Mouse (Mus musculus): Measurements from ENCODE around the gene Nat8f2. TPM values are rescaled to one million over a fixed set of nuclear protein-coding genes. Genes with fewer than 3 reads are reported as not detected.
A peak's percentile ranks its signal among the peaks of the same experiment; 100 is the strongest.
"Not testable (repeated sequence)": the region's sequence is repeated elsewhere in the genome, so short reads cannot be mapped to it uniquely, and the experiment has no call there.

The Nat8f2 gene
- total and polyA plus RNA-seq, 2 experiments from 2014 or later: 0.06 TPM; not detected in 1

- H3K36me3 ChIP-seq (ENCODE audit: insufficient read depth, low read length); H3K27me3 ChIP-seq (ENCODE audit: insufficient read depth, low read length); H3K9ac ChIP-seq (replicated peaks; ENCODE audit: low read length, poor library complexity, severe bottlenecking); H3K4me2 ChIP-seq (ENCODE audit: low read depth, low read length, poor library complexity, severe bottlenecking); H3K27ac ChIP-seq (ENCODE audit: low read depth, low read length); H3K4me1 ChIP-seq (ENCODE audit: insufficient read depth, low read length); H3K9me3 ChIP-seq (ENCODE audit: low read length); ATAC-seq (ENCODE audit: low FRiP score); DNase-seq (ENCODE audit: low spot score); H3K4me3 ChIP-seq (ENCODE audit: low read depth, low read length): not testable (repeated sequence)
- peak; percentile 55 for TF ChIP-seq CTCF (IDR thresholded peaks at IDR 0.05)
- WGBS: 76% methylated on average over 25 of the region's 25 CpGs
Observed at GRCm38 (mm10) chr6:85895061-85895648, 26.2 kb upstream of the Nat8f2 start.

- Histone ChIP-seq H3K9ac (replicated peaks; ENCODE audit: low read length, poor library complexity, severe bottlenecking) (no peak overlapping the region), H3K36me3 (ENCODE audit: insufficient read depth, low read length) (no peaks in the 10 kb centered on the region), H3K27ac (ENCODE audit: low read depth, low read length) (no peak overlapping the region), H3K4me1 (ENCODE audit: insufficient read depth, low read length) (no peaks in the 10 kb centered on the region), H3K9me3 (ENCODE audit: low read length) (no peaks in the 10 kb centered on the region; the same call in 1 of the 2 replicates), H3K4me3 (ENCODE audit: low read depth, low read length) (no peak overlapping the region), H3K4me2 (ENCODE audit: low read depth, low read length, poor library complexity, severe bottlenecking) (no peak overlapping the region), H3K27me3 (ENCODE audit: insufficient read depth, low read length) (no peaks in the 10 kb centered on the region)
- 86% methylated on average over 2 of the region's 2 CpGs for WGBS
- no peak for DNase-seq (ENCODE audit: low spot score)
- no peak for ATAC-seq (ENCODE audit: low FRiP score)
- no peak for TF ChIP-seq CTCF (IDR thresholded peaks at IDR 0.05)
Observed at GRCm38 (mm10) chr6:85888961-85889360, 20.0 kb upstream of the Nat8f2 start.

- Histone ChIP-seq H3K27me3 (ENCODE audit: insufficient read depth, low read length) (no peaks in the 10 kb centered on the region), H3K36me3 (ENCODE audit: insufficient read depth, low read length) (no peaks in the 10 kb centered on the region), H3K4me3 (ENCODE audit: low read depth, low read length) (no peak overlapping the region), H3K27ac (ENCODE audit: low read depth, low read length) (no peak overlapping the region), H3K9me3 (ENCODE audit: low read length) (peaks cover 7% of the 10 kb centered on the region; the same call in 1 of the 2 replicates), H3K4me2 (ENCODE audit: low read depth, low read length, poor library complexity, severe bottlenecking) (no peak overlapping the region), H3K9ac (replicated peaks; ENCODE audit: low read length, poor library complexity, severe bottlenecking) (no peak overlapping the region), H3K4me1 (ENCODE audit: insufficient read depth, low read length) (no peaks in the 10 kb centered on the region)
- ATAC-seq (ENCODE audit: low FRiP score) (no peak), DNase-seq (ENCODE audit: low spot score) (no peak)
- 100% methylated on average over 1 of the region's 1 CpGs for WGBS
- TF ChIP-seq CTCF (IDR thresholded peaks at IDR 0.05): no peak
Observed at GRCm38 (mm10) chr6:85884311-85884710, 15.4 kb upstream of the Nat8f2 start.

DNA sequence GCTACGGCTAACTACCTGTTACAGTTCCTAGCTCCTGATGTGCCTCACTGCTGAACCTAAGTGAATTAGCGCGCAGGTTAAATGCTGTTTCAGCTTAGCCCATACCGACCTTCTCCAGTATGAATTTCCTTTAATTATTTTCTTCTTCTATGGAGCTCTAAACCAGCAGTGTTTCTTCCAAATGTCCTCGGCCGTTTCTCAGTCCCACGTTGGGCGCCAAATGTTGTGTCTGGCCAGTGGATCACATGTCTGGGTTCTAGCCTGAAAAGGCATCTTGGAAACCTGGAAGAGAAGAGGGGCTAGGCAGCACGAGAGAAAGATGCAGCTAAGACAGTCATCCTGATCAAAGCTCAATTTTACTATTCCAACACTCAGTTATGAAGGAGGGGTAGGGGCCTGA lies 14.3 kb upstream of the Nat8f2 start:
- not testable (repeated sequence) for H3K27me3 ChIP-seq (ENCODE audit: insufficient read depth, low read length); DNase-seq (ENCODE audit: low spot score); H3K9me3 ChIP-seq (ENCODE audit: low read length); H3K4me3 ChIP-seq (ENCODE audit: low read depth, low read length); H3K4me1 ChIP-seq (ENCODE audit: insufficient read depth, low read length); H3K9ac ChIP-seq (replicated peaks; ENCODE audit: low read length, poor library complexity, severe bottlenecking); ATAC-seq (ENCODE audit: low FRiP score); H3K4me2 ChIP-seq (ENCODE audit: low read depth, low read length, poor library complexity, severe bottlenecking); H3K36me3 ChIP-seq (ENCODE audit: insufficient read depth, low read length); H3K27ac ChIP-seq (ENCODE audit: low read depth, low read length)
- 93% methylated on average over 9 of the region's 9 CpGs for WGBS

DNA sequence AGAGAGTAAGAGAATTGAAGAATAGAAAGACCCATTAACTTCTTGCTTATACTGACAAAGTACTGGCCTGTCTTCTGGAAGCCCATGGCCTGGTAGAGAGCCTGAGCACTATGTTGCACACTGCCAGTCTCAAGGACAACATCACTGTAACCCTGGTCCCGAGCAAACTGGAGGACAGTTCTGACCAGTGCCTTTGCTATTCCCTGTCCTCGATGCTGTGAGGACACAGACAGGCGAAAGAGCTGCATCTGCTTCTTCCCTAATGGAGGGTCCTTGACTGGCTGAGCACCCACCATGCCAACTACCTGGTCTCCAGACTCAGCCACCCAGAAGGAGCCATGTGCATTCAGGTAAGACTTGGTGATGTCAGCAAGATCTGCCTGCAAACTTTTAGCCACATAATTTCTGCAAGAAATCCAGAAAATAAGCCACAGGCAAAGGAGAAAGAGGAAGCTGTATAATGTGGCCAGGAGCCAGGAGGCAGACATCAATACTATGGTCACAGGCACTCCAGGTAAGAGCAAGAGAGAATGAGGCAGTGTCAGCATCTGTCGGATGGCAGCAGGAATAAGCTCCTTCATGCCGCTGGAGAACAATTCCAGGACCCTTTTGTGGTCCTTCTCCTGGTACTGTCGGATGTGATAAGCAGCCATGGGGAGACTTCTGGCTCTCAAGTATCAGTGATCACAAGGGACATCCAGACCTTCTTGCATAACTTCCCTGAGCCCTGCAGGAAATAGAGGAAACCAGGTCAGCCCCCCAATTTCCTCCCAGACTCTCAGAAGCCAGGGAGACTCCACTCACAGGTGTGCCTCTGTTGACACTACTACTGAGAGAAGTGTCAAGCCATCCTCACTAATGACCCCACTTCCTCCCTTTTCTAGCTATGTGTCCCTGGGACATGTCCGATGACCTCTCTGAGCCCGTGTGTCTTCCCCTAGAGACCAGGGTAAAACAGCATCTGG lies 950 bp downstream of the Nat8f2 start:
- Histone ChIP-seq H3K9me3 (ENCODE audit: low read length) (no peaks in the 10 kb centered on the region), H3K4me3 (ENCODE audit: low read depth, low read length) (no peak overlapping the region), H3K4me2 (ENCODE audit: low read depth, low read length, poor library complexity, severe bottlenecking) (no peak overlapping the region), H3K36me3 (ENCODE audit: insufficient read depth, low read length) (no peaks in the 10 kb centered on the region), H3K27ac (ENCODE audit: low read depth, low read length) (no peak overlapping the region), H3K4me1 (ENCODE audit: insufficient read depth, low read length) (no peaks in the 10 kb centered on the region), H3K27me3 (ENCODE audit: insufficient read depth, low read length) (no peaks in the 10 kb centered on the region), H3K9ac (replicated peaks; ENCODE audit: low read length, poor library complexity, severe bottlenecking) (no peak overlapping the region)
- WGBS: 84% methylated on average over 8 of the region's 8 CpGs
- DNase-seq (ENCODE audit: low spot score) (no peak), ATAC-seq (ENCODE audit: low FRiP score) (no peak)
- TF ChIP-seq CTCF (IDR thresholded peaks at IDR 0.05): no peak

DNA sequence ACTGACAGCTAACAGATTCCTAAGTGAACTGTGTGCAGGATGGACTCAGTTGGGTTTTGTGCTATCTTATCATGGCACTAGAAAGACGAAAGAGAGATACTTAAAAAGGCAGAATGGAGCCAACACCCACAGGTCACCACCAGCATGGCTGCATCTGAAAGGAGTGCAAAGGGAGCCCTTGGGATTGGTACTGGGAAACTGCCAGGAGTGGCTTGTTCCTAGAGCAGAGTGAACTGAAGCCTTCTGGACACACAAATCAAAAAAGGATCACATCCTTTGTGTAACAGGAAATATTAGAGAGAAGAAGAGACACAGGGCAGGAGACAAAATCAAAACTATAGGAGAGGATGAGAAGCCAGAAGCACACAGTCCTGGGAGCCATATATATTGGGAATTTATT lies 2.0 kb downstream of the Nat8f2 start:
- not testable (repeated sequence) for DNase-seq (ENCODE audit: low spot score); H3K27ac ChIP-seq (ENCODE audit: low read depth, low read length); H3K4me1 ChIP-seq (ENCODE audit: insufficient read depth, low read length); H3K4me3 ChIP-seq (ENCODE audit: low read depth, low read length); ATAC-seq (ENCODE audit: low FRiP score); H3K9ac ChIP-seq (replicated peaks; ENCODE audit: low read length, poor library complexity, severe bottlenecking); H3K27me3 ChIP-seq (ENCODE audit: insufficient read depth, low read length); H3K9me3 ChIP-seq (ENCODE audit: low read length); H3K4me2 ChIP-seq (ENCODE audit: low read depth, low read length, poor library complexity, severe bottlenecking); H3K36me3 ChIP-seq (ENCODE audit: insufficient read depth, low read length)
- WGBS: 77% methylated on average over 1 of the region's 1 CpGs

GRCm38 (mm10) chr6:85866166-85866565 lies 2.8 kb downstream of the Nat8f2 start:
- ATAC-seq (ENCODE audit: low FRiP score); H3K27ac ChIP-seq (ENCODE audit: low read depth, low read length); H3K4me2 ChIP-seq (ENCODE audit: low read depth, low read length, poor library complexity, severe bottlenecking); H3K27me3 ChIP-seq (ENCODE audit: insufficient read depth, low read length); DNase-seq (ENCODE audit: low spot score); H3K36me3 ChIP-seq (ENCODE audit: insufficient read depth, low read length); H3K4me1 ChIP-seq (ENCODE audit: insufficient read depth, low read length); H3K4me3 ChIP-seq (ENCODE audit: low read depth, low read length); H3K9ac ChIP-seq (replicated peaks; ENCODE audit: low read length, poor library complexity, severe bottlenecking); H3K9me3 ChIP-seq (ENCODE audit: low read length): not testable (repeated sequence)
- 77% methylated on average over 3 of the region's 3 CpGs for WGBS

DNA sequence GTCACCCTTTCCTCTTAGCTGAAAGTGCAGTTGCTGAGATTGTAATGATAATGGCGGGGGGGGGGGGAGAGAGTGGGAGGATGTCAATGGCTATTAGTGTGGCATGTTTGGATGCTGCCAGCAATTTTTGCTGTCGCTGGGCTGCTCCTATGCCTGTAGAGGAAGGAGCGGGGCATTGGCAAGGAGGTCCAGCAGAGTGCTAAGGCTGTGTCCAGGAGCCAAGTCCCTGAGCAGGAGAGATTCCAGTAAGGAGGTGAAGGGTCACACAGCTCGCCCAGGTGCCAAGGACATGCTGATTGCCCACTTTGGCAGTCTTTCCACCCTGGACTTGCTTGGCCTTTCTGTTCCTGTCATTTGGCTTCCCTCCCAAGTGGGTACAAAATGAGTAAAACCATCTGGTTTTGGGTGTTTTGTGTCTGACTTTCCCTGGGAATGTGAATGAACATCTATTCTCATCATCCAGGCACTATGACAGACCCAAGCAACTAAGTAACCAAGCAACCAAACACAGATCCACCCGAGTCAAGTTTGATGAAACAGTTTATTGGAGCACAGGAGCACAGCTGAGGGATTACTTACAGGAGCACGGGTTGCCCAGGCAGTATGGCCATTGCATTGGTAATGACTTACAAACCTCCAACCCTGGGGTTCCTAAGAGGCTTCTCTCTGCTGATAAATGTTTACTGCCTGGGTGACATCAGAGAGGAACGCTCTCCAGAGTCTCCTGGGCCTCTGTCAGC lies 3.9 kb downstream of the Nat8f2 start:
- not testable (repeated sequence) for H3K4me3 ChIP-seq (ENCODE audit: low read depth, low read length); H3K36me3 ChIP-seq (ENCODE audit: insufficient read depth, low read length); H3K27ac ChIP-seq (ENCODE audit: low read depth, low read length); H3K9ac ChIP-seq (replicated peaks; ENCODE audit: low read length, poor library complexity, severe bottlenecking); H3K27me3 ChIP-seq (ENCODE audit: insufficient read depth, low read length); H3K4me1 ChIP-seq (ENCODE audit: insufficient read depth, low read length); H3K9me3 ChIP-seq (ENCODE audit: low read length); H3K4me2 ChIP-seq (ENCODE audit: low read depth, low read length, poor library complexity, severe bottlenecking); ATAC-seq (ENCODE audit: low FRiP score)
- WGBS: 58% methylated on average over 4 of the region's 7 CpGs
- peak; percentile 45 for DNase-seq (ENCODE audit: low spot score)

Measured in midbrain, postnatal 0 days (tissue).